Mouse (Mus musculus): ENCODE data around the gene Smc1a. TPM values are rescaled to one million over a fixed set of nuclear protein-coding genes. Genes with fewer than 3 reads are reported as not detected.

Smc1a gene
- polyA plus RNA-seq, 2 experiments, result 80.6 to 91.3 TPM

- Histone ChIP-seq H3K4me3 (replicated peaks; ENCODE audit: low read length) (no peak overlapping the region), H3K9me3 (ENCODE audit: control insufficient read depth, low read length) (no peaks in the 10 kb centered on the region), H3K36me3 (ENCODE audit: control insufficient read depth, insufficient read depth, low read length) (no peaks in the 10 kb centered on the region), H3K27me3 (ENCODE audit: control insufficient read depth, insufficient read depth, low read length) (peaks cover 3% of the 10 kb centered on the region; the same call in 1 of the 2 replicates), H3K27ac (replicated peaks; ENCODE audit: low read depth, low read length) (no peak overlapping the region), H3K9ac (ENCODE audit: low read depth, low read length, severe bottlenecking) (no peak overlapping the region), H3K4me2 (replicated peaks; ENCODE audit: low read depth, low read length, severe bottlenecking) (no peak overlapping the region), H3K4me1 (ENCODE audit: control insufficient read depth, insufficient read depth, low read length) (no peaks in the 10 kb centered on the region)
- 35% methylated on average over 1 of the region's 1 CpGs for WGBS
- TF ChIP-seq POLR2A (IDR thresholded peaks at IDR 0.05; ENCODE audit: borderline replicate concordance, extremely low read depth, insufficient read depth, insufficient read length), result no peak
- no peak for ATAC-seq (ENCODE audit: low FRiP score, low read depth)
- no peak for DNase-seq (ENCODE audit: low spot score)
Measured at GRCm38 (mm10) chrX:152097572-152097971, 81.3 kb downstream of the Smc1a start.

Other genes with a start within 250 kb of the Smc1a start
- 112 and 125 TPM in 2 replicates for gene Huwe1, start 215.6 kb upstream of the Smc1a start, polyA plus RNA-seq (2012; rRNA removed)
- gene Huwe1, start 215.6 kb upstream of the Smc1a start, polyA plus RNA-seq (2014; fragmentation: Nextera tagmentation; extraction: Ambion mirVana), result 53.5 and 62.2 TPM in 2 replicates
- gene Hsd17b10, start 14.6 kb upstream of the Smc1a start, polyA plus RNA-seq (2012; rRNA removed), result 94.4 and 98.9 TPM in 2 replicates
- 222 and 235 TPM in 2 replicates for gene Hsd17b10, start 14.6 kb upstream of the Smc1a start, polyA plus RNA-seq (2014; fragmentation: Nextera tagmentation; extraction: Ambion mirVana)
- 0.33 and 0.60 TPM in 2 replicates for gene Ribc1, start 133 bp upstream of the Smc1a start, polyA plus RNA-seq (2012; rRNA removed)
- 1.6 and 1.8 TPM in 2 replicates for gene Ribc1, start 133 bp upstream of the Smc1a start, polyA plus RNA-seq (2014; fragmentation: Nextera tagmentation; extraction: Ambion mirVana)
- gene Iqsec2, start 127.8 kb downstream of the Smc1a start, polyA plus RNA-seq (2012; rRNA removed), result 9.1 and 11.5 TPM in 2 replicates
- gene Iqsec2, start 127.8 kb downstream of the Smc1a start, polyA plus RNA-seq (2014; fragmentation: Nextera tagmentation; extraction: Ambion mirVana), result 4.3 TPM in 2 replicates
- 48.2 and 56.7 TPM in 2 replicates for gene Kdm5c, start 216.6 kb downstream of the Smc1a start, polyA plus RNA-seq (2012; rRNA removed)
- 24.9 and 41.3 TPM in 2 replicates for gene Kdm5c, start 216.6 kb downstream of the Smc1a start, polyA plus RNA-seq (2014; fragmentation: Nextera tagmentation; extraction: Ambion mirVana)